Mouse (Mus musculus) megakaryocyte progenitor cell, adult 5-6 weeks (primary cell): ENCODE data around the gene Sh3gl2. TPM values are rescaled to one million over a fixed set of nuclear protein-coding genes. Genes with fewer than 3 reads are reported as not detected.

Source experiments
- ATAC-seq: replicated peaks from 2 replicates; pipeline ENCODE4 v1.8.0; 2016; ENCODE audit warnings: mild to moderate bottlenecking, moderate TSS enrichment, inconsistent platforms; ENCODE audit not compliant: poor library complexity
- total RNA-seq, 2 experiments: library from RNA; stranded (forward) in 1 of 2; stranded (reverse) in 1 of 2; fragments of 157-497, 149-512 nt in 1 of 2; fragments of 200-1000 nt in 1 of 2; gene quantifications; 2 replicates each; pipeline versions ENCODE4 v1.2.3 to v1.2.4; 2015 to 2017

Gene Sh3gl2
- total RNA-seq, 2 experiments from 2014 or later, result not detected

- peak; percentile 85 for ATAC-seq
Observed at GRCm38 (mm10) chr4:85404424-85405194, 199.7 kb downstream of the Sh3gl2 start.

GRCm38 (mm10) chr4:85405276-85405675, 200.3 kb downstream of the Sh3gl2 start:
- no peak for ATAC-seq

- ATAC-seq, result no peak
Observed at GRCm38 (mm10) chr4:85416466-85416865, 211.5 kb downstream of the Sh3gl2 start.

- ATAC-seq, result no peak
Observed at GRCm38 (mm10) chr4:85420429-85420828, 215.5 kb downstream of the Sh3gl2 start.

- no peak for ATAC-seq
Observed at GRCm38 (mm10) chr4:85426211-85426610, 221.3 kb downstream of the Sh3gl2 start.

GRCm38 (mm10) chr4:85432786-85433185, 227.9 kb downstream of the Sh3gl2 start:
- no peak for ATAC-seq

GRCm38 (mm10) chr4:85434734-85435133, 229.8 kb downstream of the Sh3gl2 start:
- ATAC-seq, result no peak

GRCm38 (mm10) chr4:85438813-85439212, 233.9 kb downstream of the Sh3gl2 start:
- no peak for ATAC-seq

- no peak for ATAC-seq
Observed at GRCm38 (mm10) chr4:85483586-85483985, 278.7 kb downstream of the Sh3gl2 start.

- ATAC-seq, result no peak
Observed at GRCm38 (mm10) chr4:85486316-85486946, 281.5 kb downstream of the Sh3gl2 start.

GRCm38 (mm10) chr4:85505718-85506117, 300.8 kb downstream of the Sh3gl2 start:
- no peak for ATAC-seq

GRCm38 (mm10) chr4:85506976-85507375, 302.1 kb downstream of the Sh3gl2 start:
- ATAC-seq, result no peak

GRCm38 (mm10) chr4:85507491-85507890, 302.6 kb downstream of the Sh3gl2 start:
- ATAC-seq, result no peak

GRCm38 (mm10) chr4:85513288-85513687, 308.4 kb downstream of the Sh3gl2 start:
- no peak for ATAC-seq

GRCm38 (mm10) chr4:85513792-85514191, 308.9 kb downstream of the Sh3gl2 start, which contains the start of gene Adamtsl1:
Adamtsl1 (plus strand) TSS chr4:85514172.
- no peak for ATAC-seq

GRCm38 (mm10) chr4:85514205-85514681, 309.3 kb downstream of the Sh3gl2 start:
- ATAC-seq, result peak; percentile 31; the same call in 1 of the 2 replicates

- ATAC-seq, result no peak
Observed at GRCm38 (mm10) chr4:85526966-85527566, 322.1 kb downstream of the Sh3gl2 start.

GRCm38 (mm10) chr4:85529852-85530251, 324.9 kb downstream of the Sh3gl2 start:
- ATAC-seq, result peak; percentile 64

- ATAC-seq, result no peak
Observed at GRCm38 (mm10) chr4:85539677-85540076, 334.8 kb downstream of the Sh3gl2 start.

GRCm38 (mm10) chr4:85543221-85543620, 338.3 kb downstream of the Sh3gl2 start:
- no peak for ATAC-seq

GRCm38 (mm10) chr4:85554696-85555095, 349.8 kb downstream of the Sh3gl2 start:
- no peak for ATAC-seq

GRCm38 (mm10) chr4:85559753-85560152, 354.8 kb downstream of the Sh3gl2 start:
- no peak for ATAC-seq
